Mouse (Mus musculus) kidney, postnatal 0 days (tissue): ENCODE measurements around the gene Lmnb2. TPM values are rescaled to one million over a fixed set of nuclear protein-coding genes. Genes with fewer than 3 reads are reported as not detected.

Experiments
- ATAC-seq: fragments of 200-750 bp; cut with Nextera tagmentation; replicated peaks from 2 replicates; pipeline ENCODE4 v1.8.0; 2017; ENCODE audit warnings: low read depth, moderate number of reproducible peaks, moderate TSS enrichment, moderate library complexity; ENCODE audit not compliant: low FRiP score
- DNase-seq: peaks from one replicate; pipeline ENCODE4 v3.0.0-alpha.2; 2016; ENCODE audit warnings: low spot score
- H3K27ac ChIP-seq: fragments of 300-500 bp; sonication (generic); 2 replicates; pipeline ENCODE4 v1.5.1; 2014; ENCODE audit warnings: mild to moderate bottlenecking
- H3K27me3 ChIP-seq: fragments of 300-500 bp; sonication (generic); 2 replicates; pipeline ENCODE4 v1.6.1; 2014; ENCODE audit warnings: low read length, mixed read lengths; ENCODE audit not compliant: insufficient read depth
- H3K36me3 ChIP-seq: fragments of 300-500 bp; sonication (generic); 2 replicates; pipeline ENCODE4 v1.6.1; 2014; ENCODE audit warnings: low read length, mixed read lengths; ENCODE audit not compliant: insufficient read depth
- H3K4me1 ChIP-seq: fragments of 300-500 bp; sonication (generic); replicated peaks from 2 replicates; pipeline ENCODE4 v1.6.1; 2014; ENCODE audit warnings: antibody characterized with exemption, low read length, mixed read lengths; ENCODE audit not compliant: insufficient read depth
- H3K4me2 ChIP-seq: fragments of 300-500 bp; sonication (generic); 2 replicates; pipeline ENCODE4 v1.6.1; 2014; ENCODE audit warnings: mild to moderate bottlenecking, low read length, moderate library complexity, mixed read lengths
- H3K4me3 ChIP-seq: fragments of 300-500 bp; sonication (generic); replicated peaks from 2 replicates; pipeline ENCODE4 v1.5.1; 2014; ENCODE audit warnings: low read depth, low read length
- H3K9ac ChIP-seq: fragments of 300-500 bp; sonication (generic); 2 replicates; pipeline ENCODE4 v1.6.1; 2014; ENCODE audit warnings: low read depth, low read length
- H3K9me3 ChIP-seq: fragments of 300-500 bp; sonication (generic); replicated peaks from 2 replicates; pipeline ENCODE4 v1.6.1; 2016; ENCODE audit warnings: low read length, inconsistent platforms, mixed read lengths
- CTCF ChIP-seq: IDR thresholded peaks from 2 replicates; pipeline ENCODE4 v1.5.1; 2016; ENCODE audit warnings: antibody characterized with exemption, low read depth, mild to moderate bottlenecking, moderate library complexity
- WGBS: fragments of 180-500 bp; shearing (Covaris S2); extraction: QIAGEN DNeasy Blood & Tissue Kit; methylation state at CpG from one replicate; pipeline ENCODE4 v1.1.7; 2014; 5-methylcytosine and 5-hydroxymethylcytosine counted together
- polyA plus RNA-seq: library from polyadenylated mRNA; unstranded; fragments of >200 nt; fragmentation: Nextera tagmentation; extraction: Ambion mirVana; gene quantifications from 2 replicates; pipeline ENCODE4 v1.2.1, GENCODE M21; 2015

Gene Lmnb2
- polyA plus RNA-seq, 1 experiment from 2014 or later, result 21.9 TPM

DNA sequence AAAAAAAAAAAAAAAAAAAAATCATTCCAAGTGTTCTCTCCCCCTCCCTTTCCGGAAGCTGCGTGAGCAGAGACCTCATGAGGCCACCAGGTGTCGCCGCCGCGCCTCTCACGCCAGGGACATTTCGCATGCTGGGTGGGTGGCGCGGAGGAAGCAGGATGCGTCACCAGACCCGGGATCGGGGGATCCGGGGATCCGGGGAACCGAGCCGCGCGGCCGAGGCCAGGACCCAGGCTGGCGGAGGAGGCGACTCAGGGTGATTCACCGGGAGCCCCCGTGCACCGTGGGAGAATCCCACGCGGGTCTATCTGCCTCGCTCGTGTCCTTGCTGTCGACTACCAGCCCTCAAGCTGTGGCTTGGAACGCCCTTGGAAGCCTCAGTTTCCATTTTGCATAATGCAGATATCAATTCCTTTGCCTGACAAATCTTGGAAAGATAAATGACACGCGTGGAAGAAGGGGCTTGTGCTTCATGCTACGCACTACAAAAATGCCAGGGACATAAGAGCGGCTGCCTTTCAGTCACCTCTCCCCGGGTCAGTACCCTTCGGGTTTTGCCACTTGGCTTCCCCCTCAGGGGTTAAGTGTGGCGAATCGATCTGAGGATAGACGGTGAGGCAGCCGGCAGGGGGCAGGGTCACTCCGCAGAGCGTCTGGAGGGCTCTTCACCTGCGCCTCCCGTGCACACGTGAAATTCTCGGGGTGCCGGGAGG lies 10.7 kb upstream of the Lmnb2 start:
- peak; percentile 93 for TF ChIP-seq CTCF
- Histone ChIP-seq H3K9ac (peak overlapping the region; percentile 57; the same call in 1 of the 2 replicates), H3K36me3 (no peaks in the 10 kb centered on the region), H3K27me3 (peaks cover 10% of the 10 kb centered on the region), H3K27ac (peak overlapping the region; percentile 78), H3K4me2 (peak overlapping the region; percentile 94), H3K9me3 (no peaks in the 10 kb centered on the region), H3K4me1 (peaks cover 29% of the 10 kb centered on the region), H3K4me3 (peak overlapping the region; percentile 39)
- under 1% methylated on average over 48 of the region's 48 CpGs for WGBS
- DNase-seq (peak; percentile 96), ATAC-seq (peak; percentile 12; the same call in 1 of the 2 replicates)

DNA sequence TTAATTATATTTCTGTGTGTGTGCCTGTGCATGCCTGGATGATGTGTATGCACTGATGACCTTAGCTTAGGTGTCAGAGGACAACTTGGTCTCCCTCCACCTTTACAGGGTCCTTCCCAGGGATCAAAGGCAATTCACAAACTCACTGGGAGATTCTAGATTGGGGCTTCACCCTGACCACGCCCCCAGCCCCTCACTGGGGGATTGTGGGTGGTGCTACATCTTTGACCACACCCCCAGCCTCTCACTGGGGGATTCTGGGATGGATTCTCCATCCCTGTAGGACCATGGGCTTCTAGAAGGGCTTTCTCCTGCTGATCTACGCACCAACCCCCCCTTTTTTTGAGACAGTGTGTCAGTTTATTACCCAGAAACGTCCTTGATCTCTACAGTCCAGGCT lies 7.4 kb upstream of the Lmnb2 start:
- no peak for ATAC-seq
- Histone ChIP-seq H3K4me1 (peaks cover 3% of the 10 kb centered on the region; the same call in 1 of the 2 replicates), H3K9ac (no peak overlapping the region), H3K9me3 (no peaks in the 10 kb centered on the region), H3K27ac (no peak overlapping the region), H3K4me3 (no peak overlapping the region), H3K27me3 (no peaks in the 10 kb centered on the region), H3K36me3 (no peaks in the 10 kb centered on the region), H3K4me2 (no peak overlapping the region)
- no peak for TF ChIP-seq CTCF
- WGBS, result 41% methylated on average over 3 of the region's 3 CpGs
- DNase-seq, result no peak

DNA sequence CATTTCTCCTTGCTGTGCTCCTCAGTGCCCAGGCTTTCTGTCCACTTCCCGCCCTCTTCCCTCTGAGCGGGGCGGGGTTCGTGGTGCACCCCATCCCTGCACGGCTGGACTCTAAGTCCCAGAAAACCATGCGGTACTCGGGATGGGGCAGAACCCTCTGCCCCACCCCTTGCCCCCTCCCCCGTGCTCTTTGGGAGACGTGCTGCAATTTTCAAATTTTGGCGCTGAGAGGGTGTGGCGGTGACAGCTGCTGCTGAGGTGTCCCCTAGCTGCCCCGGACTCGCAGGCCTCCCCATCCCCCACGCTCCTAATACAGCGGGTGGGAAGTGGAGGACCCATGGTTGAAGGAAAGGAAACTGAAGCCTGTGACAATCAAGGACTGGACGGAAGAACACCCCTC lies 3.9 kb upstream of the Lmnb2 start:
- WGBS, result 6% methylated on average over 16 of the region's 16 CpGs
- Histone ChIP-seq H3K27ac (no peak overlapping the region), H3K4me1 (0 out of 2 replicates have a peak, but pooled peaks cover 5% of the 10 kb centered on the region), H3K4me3 (peak overlapping the region; percentile 26), H3K36me3 (no peaks in the 10 kb centered on the region), H3K9me3 (no peaks in the 10 kb centered on the region), H3K27me3 (no peaks in the 10 kb centered on the region), H3K4me2 (peak overlapping the region; percentile 50), H3K9ac (peak overlapping the region; percentile 20; the same call in 1 of the 2 replicates)
- TF ChIP-seq CTCF, result no peak
- ATAC-seq, result no peak; the same call in 1 of the 2 replicates
- DNase-seq, result peak; percentile 68

DNA sequence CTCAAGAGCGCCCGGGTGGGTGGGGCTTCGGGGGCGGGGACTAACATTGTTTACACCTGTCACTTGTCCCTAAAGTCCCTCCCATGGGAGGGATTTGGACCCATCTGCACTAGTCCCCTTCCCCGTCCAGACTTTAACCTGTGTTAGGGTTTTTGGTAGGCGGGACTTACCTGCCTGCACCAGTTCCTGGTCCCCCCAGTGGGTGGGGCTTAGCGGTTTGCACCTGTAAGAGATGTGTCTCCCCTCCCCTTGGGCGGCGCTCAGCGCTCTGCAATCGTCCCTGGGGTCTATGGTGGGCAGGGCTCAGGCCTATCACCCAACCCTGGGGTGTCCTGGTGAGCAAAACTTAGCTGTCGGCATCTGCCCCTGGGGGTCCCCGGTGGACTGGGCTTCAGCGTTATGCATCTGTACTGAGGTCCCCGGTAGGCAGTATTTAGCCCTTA lies 688 bp downstream of the Lmnb2 start:
- Histone ChIP-seq H3K27me3 (no peaks in the 10 kb centered on the region), H3K36me3 (0 out of 2 replicates have a peak, but pooled peaks cover 5% of the 10 kb centered on the region), H3K4me2 (peak overlapping the region; percentile 93), H3K4me3 (peak overlapping the region; percentile 87), H3K9ac (peak overlapping the region; percentile 72), H3K27ac (peak overlapping the region; percentile 80), H3K9me3 (no peaks in the 10 kb centered on the region), H3K4me1 (0 out of 2 replicates have a peak, but pooled peaks cover 11% of the 10 kb centered on the region)
- TF ChIP-seq CTCF, result no peak
- 2% methylated on average over 15 of the region's 15 CpGs for WGBS
- ATAC-seq, result peak; percentile 81
- no peak for DNase-seq

DNA sequence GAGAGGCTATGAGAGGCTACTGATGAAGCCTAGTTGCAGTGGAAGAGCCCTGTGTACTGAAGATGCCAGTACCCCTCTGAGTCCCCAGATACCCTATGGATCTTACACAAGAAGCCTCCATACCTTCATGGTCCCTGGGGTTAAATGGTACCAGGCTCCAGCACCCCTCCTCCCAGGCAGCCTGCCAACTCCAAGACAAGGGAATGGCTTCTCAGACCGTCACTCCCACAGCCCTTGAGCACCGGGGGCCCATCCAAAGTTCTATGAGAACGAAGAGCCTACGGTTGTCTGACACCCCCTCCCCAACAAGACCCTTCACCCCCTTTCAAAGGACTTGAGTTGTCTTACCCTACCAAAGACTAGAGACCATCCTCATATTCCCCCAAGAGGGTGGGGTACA lies 2.3 kb downstream of the Lmnb2 start:
- Histone ChIP-seq H3K4me3 (no peak overlapping the region), H3K9ac (no peak overlapping the region), H3K4me1 (0 out of 2 replicates have a peak, but pooled peaks cover 11% of the 10 kb centered on the region), H3K27ac (no peak overlapping the region), H3K4me2 (no peak overlapping the region), H3K9me3 (no peaks in the 10 kb centered on the region), H3K27me3 (no peaks in the 10 kb centered on the region), H3K36me3 (0 out of 2 replicates have a peak, but pooled peaks cover 5% of the 10 kb centered on the region)
- WGBS, result 86% methylated on average over 4 of the region's 4 CpGs
- DNase-seq (no peak), ATAC-seq (no peak)
- no peak for TF ChIP-seq CTCF

DNA sequence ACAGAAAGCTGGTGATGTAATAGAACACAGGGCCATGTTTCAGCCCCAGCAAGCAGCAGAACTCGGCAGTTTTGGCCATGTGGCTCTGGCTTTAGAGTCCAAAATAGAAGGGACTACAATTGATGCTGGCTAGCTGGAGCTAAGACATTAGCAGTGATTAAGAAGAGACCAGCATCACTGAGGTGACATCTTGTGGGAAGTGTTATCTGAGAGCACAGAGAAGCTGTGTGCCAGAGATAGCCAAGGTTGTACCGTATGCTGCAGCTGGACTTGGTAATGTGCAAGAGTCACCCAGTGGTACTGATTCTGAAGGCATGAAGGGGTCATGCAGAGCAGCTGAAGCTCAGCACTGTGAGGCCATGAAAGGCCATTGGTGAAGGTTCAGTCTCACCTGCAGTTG lies 2.8 kb downstream of the Lmnb2 start:
- Histone ChIP-seq H3K36me3 (0 out of 2 replicates have a peak, but pooled peaks cover 5% of the 10 kb centered on the region), H3K4me2 (no peak overlapping the region), H3K4me1 (0 out of 2 replicates have a peak, but pooled peaks cover 11% of the 10 kb centered on the region), H3K9me3 (no peaks in the 10 kb centered on the region), H3K4me3 (no peak overlapping the region), H3K9ac (no peak overlapping the region), H3K27me3 (no peaks in the 10 kb centered on the region), H3K27ac (no peak overlapping the region)
- DNase-seq, result no peak
- no peak for ATAC-seq
- 84% methylated on average over 2 of the region's 2 CpGs for WGBS
- no peak for TF ChIP-seq CTCF
